Mouse (Mus musculus): ENCODE measurements at regions not wholly inside any gene's neighbourhood (a gene's known extent, or its start where the extent isn't known, plus 50 kb on each side); places are given as distances from the start of the nearest gene placed in this dataset.

DNA sequence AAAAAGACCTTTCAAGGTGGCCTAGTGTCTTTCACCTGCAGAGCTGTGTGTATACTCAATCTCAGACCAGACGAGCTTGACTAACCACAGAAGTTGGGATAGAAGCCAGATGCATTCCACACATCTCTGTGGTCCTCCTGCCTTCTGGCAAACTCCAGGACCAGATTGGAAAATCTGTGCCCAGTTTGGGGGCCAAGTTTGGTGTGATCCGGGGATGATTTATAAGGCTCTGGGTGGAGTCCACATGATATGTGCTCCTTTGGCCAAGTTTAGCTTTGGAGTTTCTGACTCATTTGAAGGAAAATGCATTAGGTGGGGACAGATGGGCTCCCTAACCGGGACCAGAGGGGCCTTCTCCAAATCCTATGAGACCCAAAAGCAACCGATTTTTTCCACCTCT is 102.9 kb downstream of the Mat2b start:
- no peak overlapping the region for H3K4me3 ChIP-seq (replicated peaks; ENCODE audit: insufficient read depth, low read depth, low read length)
- H3K27me3 ChIP-seq (ENCODE audit: control insufficient read depth, insufficient read depth, low read length): no peaks in the 10 kb centered on the region; the same call in 1 of the 2 replicates
- H3K4me1 ChIP-seq (ENCODE audit: control insufficient read depth, insufficient read depth, low read length): no peaks in the 10 kb centered on the region
- no peak overlapping the region for H3K27ac ChIP-seq (ENCODE audit: insufficient read depth, low read length)
- peak in 1 of 2 experiments; percentile 25 for DNase-seq
- no peak for TF ChIP-seq POLR2A (IDR thresholded peaks at IDR 0.05; ENCODE audit: borderline replicate concordance, insufficient read depth, low read length)
- TF ChIP-seq CTCF (IDR thresholded peaks at IDR 0.05; ENCODE audit: borderline replicate concordance, insufficient read depth, low read depth, low read length): no peak
- WGBS: 15% methylated on average over 4 of the region's 4 CpGs

DNA sequence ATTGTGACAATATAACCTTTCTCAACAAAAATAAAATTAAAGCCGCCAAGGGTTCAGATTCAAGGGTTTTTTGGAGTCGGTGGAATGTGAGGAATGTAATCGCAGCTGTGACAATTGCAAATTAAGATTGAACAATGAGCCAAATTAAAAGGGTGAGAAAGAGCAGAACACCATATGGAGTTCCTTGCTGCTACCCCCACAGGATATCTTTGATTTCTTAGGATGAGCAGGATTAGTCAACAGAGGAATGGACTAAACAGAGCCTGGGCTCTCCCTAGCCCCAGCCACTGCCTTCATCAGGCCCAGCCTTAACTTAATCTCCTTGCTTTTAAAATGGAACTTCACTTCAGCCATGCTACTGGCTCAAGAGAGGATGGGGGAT is 121.3 kb downstream of the Mat2b start:
- Histone ChIP-seq H3K27me3 (ENCODE audit: control insufficient read depth, insufficient read depth, low read length) (no peaks in the 10 kb centered on the region), H3K27ac (ENCODE audit: insufficient read depth, low read length) (no peak overlapping the region), H3K4me3 (replicated peaks; ENCODE audit: insufficient read depth, low read depth, low read length) (no peak overlapping the region), H3K4me1 (ENCODE audit: control insufficient read depth, insufficient read depth, low read length) (no peaks in the 10 kb centered on the region)
- no peak for DNase-seq
- TF ChIP-seq POLR2A (IDR thresholded peaks at IDR 0.05; ENCODE audit: borderline replicate concordance, insufficient read depth, low read length) (no peak), CTCF (IDR thresholded peaks at IDR 0.05; ENCODE audit: borderline replicate concordance, insufficient read depth, low read depth, low read length) (no peak)
- 20% methylated on average over 3 of the region's 3 CpGs for WGBS

DNA sequence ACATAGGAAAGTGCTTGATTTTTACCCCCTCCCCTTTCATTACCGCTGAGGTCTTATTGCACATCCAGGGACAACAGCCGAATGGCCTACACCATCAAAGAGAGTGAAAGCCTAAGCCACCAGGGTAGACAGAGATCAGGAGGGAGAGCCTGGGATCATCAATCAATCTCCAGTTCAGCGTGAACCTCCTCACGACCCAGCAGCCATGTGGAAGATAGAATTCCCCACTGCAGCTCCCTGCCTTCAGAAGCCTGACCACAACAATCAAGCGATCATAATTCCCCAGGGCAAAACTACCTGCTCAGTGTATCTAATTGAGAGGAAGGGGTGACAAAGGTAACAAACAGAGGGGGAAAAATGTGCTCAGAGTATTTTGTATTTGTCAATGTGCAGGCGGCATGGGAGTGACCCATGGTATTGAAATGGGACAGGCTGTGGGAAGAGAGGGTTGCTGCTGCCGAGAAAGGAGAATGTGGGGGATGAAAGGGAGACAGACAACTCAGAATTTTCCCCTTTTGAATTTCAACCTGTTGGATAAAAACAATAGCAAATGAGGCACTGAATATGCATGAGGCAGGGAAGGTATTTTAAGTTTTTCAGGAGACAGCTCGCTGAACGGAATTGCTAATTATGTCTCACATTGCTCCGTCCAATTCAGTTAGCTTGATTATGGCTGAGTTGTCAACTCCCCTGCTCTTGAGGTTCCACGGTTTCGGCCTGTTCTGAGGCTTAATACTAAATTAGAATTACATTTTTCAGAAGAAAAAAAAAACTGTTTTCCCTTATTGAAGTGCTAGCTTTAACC is 121.8 kb downstream of the Mat2b start:
- H3K27me3 ChIP-seq (ENCODE audit: control insufficient read depth, insufficient read depth, low read length): no peaks in the 10 kb centered on the region
- H3K4me1 ChIP-seq (ENCODE audit: control insufficient read depth, insufficient read depth, low read length): no peaks in the 10 kb centered on the region
- 30% methylated on average over 12 of the region's 12 CpGs for WGBS
- no peak for TF ChIP-seq CTCF (IDR thresholded peaks at IDR 0.05; ENCODE audit: borderline replicate concordance, insufficient read depth, low read depth, low read length)
- no peak for TF ChIP-seq POLR2A (IDR thresholded peaks at IDR 0.05; ENCODE audit: borderline replicate concordance, insufficient read depth, low read length)
- no peak for DNase-seq
- H3K4me3 ChIP-seq (replicated peaks; ENCODE audit: insufficient read depth, low read depth, low read length): no peak overlapping the region
- H3K27ac ChIP-seq (ENCODE audit: insufficient read depth, low read length): no peak overlapping the region

DNA sequence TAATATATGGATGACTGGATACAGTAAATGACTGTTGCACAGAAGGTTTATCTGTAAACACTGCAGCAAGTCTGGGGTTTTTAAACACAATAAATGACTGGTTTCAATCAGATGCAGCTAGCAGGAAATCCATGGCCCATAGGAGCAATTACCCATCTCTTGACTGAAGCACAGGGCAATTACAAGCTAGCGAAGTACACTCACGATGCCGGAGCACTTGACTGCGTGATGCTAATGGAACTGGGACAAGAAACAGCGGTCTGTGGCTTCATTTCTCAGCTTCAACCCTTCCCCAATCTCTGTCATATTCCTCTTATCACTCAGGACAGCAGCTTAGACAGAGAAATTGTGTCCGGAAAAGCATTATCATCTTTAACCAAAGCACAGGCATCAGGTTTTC is 132.1 kb downstream of the Mat2b start:
- WGBS: 81% methylated on average over 6 of the region's 6 CpGs
- Histone ChIP-seq H3K4me1 (ENCODE audit: control insufficient read depth, insufficient read depth, low read length) (no peaks in the 10 kb centered on the region), H3K27ac (ENCODE audit: insufficient read depth, low read length) (no peak overlapping the region), H3K27me3 (ENCODE audit: control insufficient read depth, insufficient read depth, low read length) (no peaks in the 10 kb centered on the region), H3K4me3 (replicated peaks; ENCODE audit: insufficient read depth, low read depth, low read length) (no peak overlapping the region)
- TF ChIP-seq POLR2A (IDR thresholded peaks at IDR 0.05; ENCODE audit: borderline replicate concordance, insufficient read depth, low read length) (no peak), CTCF (IDR thresholded peaks at IDR 0.05; ENCODE audit: borderline replicate concordance, insufficient read depth, low read depth, low read length) (no peak)
- DNase-seq: no peak

DNA sequence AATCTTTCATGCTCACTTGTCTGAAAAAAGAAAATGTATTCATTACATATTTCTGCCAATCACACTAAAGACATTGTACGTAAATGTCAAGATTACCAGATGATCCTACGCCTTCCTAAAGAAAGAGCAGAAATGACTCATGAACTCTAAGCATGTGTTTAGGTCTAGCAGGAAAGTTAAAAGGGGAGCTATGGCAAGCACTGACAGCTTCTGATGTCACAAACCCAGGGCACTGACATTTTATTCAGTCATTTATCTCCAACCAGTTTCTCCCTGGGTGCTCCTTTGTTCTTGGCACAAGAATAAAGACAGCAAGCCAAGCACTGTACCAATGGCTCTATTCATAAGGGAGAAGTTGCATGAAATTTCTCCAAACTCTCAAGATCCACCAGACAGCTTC is 133.0 kb downstream of the Mat2b start:
- no peak for DNase-seq
- H3K27ac ChIP-seq (ENCODE audit: insufficient read depth, low read length): no peak overlapping the region
- TF ChIP-seq POLR2A (IDR thresholded peaks at IDR 0.05; ENCODE audit: borderline replicate concordance, insufficient read depth, low read length) (no peak), CTCF (IDR thresholded peaks at IDR 0.05; ENCODE audit: borderline replicate concordance, insufficient read depth, low read depth, low read length) (no peak)
- no peaks in the 10 kb centered on the region for H3K27me3 ChIP-seq (ENCODE audit: control insufficient read depth, insufficient read depth, low read length)
- no peaks in the 10 kb centered on the region for H3K4me1 ChIP-seq (ENCODE audit: control insufficient read depth, insufficient read depth, low read length)
- H3K4me3 ChIP-seq (replicated peaks; ENCODE audit: insufficient read depth, low read depth, low read length): no peak overlapping the region
- 65% methylated on average over 2 of the region's 2 CpGs for WGBS

DNA sequence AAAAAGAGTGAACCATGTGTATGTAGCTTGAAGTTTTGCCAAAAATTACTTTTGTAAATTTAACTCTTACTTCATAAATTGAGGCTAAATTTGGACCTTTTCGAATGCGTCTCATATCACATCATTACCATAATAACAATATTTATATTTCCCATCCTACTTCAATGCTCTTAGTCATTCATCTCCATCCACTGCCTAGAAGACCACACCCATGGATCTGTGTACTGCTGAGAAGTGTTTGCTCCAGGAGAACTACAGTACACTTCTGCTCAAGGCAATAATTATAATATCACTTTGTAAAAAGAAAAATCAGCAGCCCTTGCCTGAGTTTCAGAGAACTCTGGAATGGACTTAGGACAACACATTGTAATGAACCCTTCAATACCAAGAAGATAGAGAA is 133.6 kb downstream of the Mat2b start:
- H3K4me3 ChIP-seq (replicated peaks; ENCODE audit: insufficient read depth, low read depth, low read length): no peak overlapping the region
- DNase-seq: no peak
- H3K4me1 ChIP-seq (ENCODE audit: control insufficient read depth, insufficient read depth, low read length): no peaks in the 10 kb centered on the region
- 92% methylated on average over 2 of the region's 2 CpGs for WGBS
- no peaks in the 10 kb centered on the region for H3K27me3 ChIP-seq (ENCODE audit: control insufficient read depth, insufficient read depth, low read length)
- H3K27ac ChIP-seq (ENCODE audit: insufficient read depth, low read length): no peak overlapping the region
- TF ChIP-seq CTCF (IDR thresholded peaks at IDR 0.05; ENCODE audit: borderline replicate concordance, insufficient read depth, low read depth, low read length): no peak

DNA sequence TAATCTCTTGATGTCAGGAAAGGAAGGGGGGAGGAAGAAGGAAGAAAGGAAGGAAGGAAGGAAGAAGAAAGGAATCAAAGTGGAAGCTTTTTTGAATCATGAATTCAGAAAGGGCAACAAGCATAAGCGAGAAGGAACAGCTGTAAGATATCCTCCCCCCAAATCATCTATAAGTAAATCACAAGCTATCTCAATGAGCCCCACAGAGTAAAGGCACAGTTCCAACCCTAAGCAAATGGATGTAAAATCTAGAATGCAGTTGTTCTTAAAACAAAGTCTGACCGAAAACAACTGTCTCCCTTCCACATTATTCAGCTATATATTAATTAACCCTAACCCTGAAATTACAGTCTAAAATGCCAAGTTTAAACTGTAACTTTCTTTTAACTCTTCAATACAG is 136.5 kb downstream of the Mat2b start:
- TF ChIP-seq POLR2A (IDR thresholded peaks at IDR 0.05; ENCODE audit: borderline replicate concordance, insufficient read depth, low read length) (no peak), CTCF (IDR thresholded peaks at IDR 0.05; ENCODE audit: borderline replicate concordance, insufficient read depth, low read depth, low read length) (no peak)
- H3K4me1 ChIP-seq (ENCODE audit: control insufficient read depth, insufficient read depth, low read length): no peaks in the 10 kb centered on the region
- DNase-seq: no peak
- no peak overlapping the region for H3K4me3 ChIP-seq (replicated peaks; ENCODE audit: insufficient read depth, low read depth, low read length)
- WGBS: 84% methylated on average over 2 of the region's 2 CpGs
- H3K27ac ChIP-seq (ENCODE audit: insufficient read depth, low read length): no peak overlapping the region
- H3K27me3 ChIP-seq (ENCODE audit: control insufficient read depth, insufficient read depth, low read length): no peaks in the 10 kb centered on the region
